In genomic region chr11:88628676-88629075, GRCm38 (mm10) we compare ENCODE assay signal across 14 mouse cellular contexts.
DNase-seq lines count a peak whose midpoint lies in the region; ATAC-seq and TF ChIP-seq lines count a peak whose summit lies in the region.
"Had no signal": no experiment of that assay in that cellular context is flagged by ENCODE, and none has a peak within 500 bp of the region (broad histone marks: within the 10 kb centered on the region; RNA-seq: fewer than 3 reads in every experiment).

No protein-coding gene starts in this region.

- no peak for ATAC-seq in hindbrain, postnatal 0 days
- no peak for ATAC-seq in hindbrain, embryonic 11.5 days (ENCODE audit: low FRiP score)
- ATAC-seq in midbrain, postnatal 0 days (ENCODE audit: low FRiP score), result no peak

- peaks cover 90% of the 10 kb centered on the region for H3K4me1 ChIP-seq in hindbrain, embryonic 10.5 days (replicated peaks)
- peaks cover 16% of the 10 kb centered on the region for H3K4me1 ChIP-seq in hindbrain, postnatal 0 days (ENCODE audit: insufficient read depth, low read length)
- peaks cover 19% of the 10 kb centered on the region for H3K4me1 ChIP-seq in ES-Bruce4 (ENCODE audit: control insufficient read depth, insufficient read depth, low read length)
- peaks cover 12% of the 10 kb centered on the region for H3K4me1 ChIP-seq in hindbrain, embryonic 11.5 days (replicated peaks; ENCODE audit: control insufficient read depth, insufficient read depth, low read length)
- H3K4me1 ChIP-seq in midbrain, postnatal 0 days (ENCODE audit: insufficient read depth, low read length), result 0 out of 2 replicates have a peak, but pooled peaks cover 9% of the 10 kb centered on the region

- H3K9ac ChIP-seq in hindbrain, postnatal 0 days (replicated peaks; ENCODE audit: low read length), result no peak overlapping the region
- H3K9ac ChIP-seq in ES-Bruce4 (ENCODE audit: low read depth, poor library complexity, severe bottlenecking), result no peak overlapping the region
- no peak overlapping the region for H3K9ac ChIP-seq in hindbrain, embryonic 11.5 days (ENCODE audit: low read depth, low read length)
- no peak overlapping the region for H3K9ac ChIP-seq in midbrain, postnatal 0 days (replicated peaks; ENCODE audit: low read length, poor library complexity, severe bottlenecking)
- H3K9ac ChIP-seq: lung, embryonic 15.5 days had no signal

- H3K9me3 ChIP-seq in hindbrain, embryonic 10.5 days, result no peaks in the 10 kb centered on the region
- H3K9me3 ChIP-seq in hindbrain, postnatal 0 days (ENCODE audit: low read length), result no peaks in the 10 kb centered on the region
- no peaks in the 10 kb centered on the region for H3K9me3 ChIP-seq in ES-Bruce4 (replicated peaks; ENCODE audit: control insufficient read depth, insufficient read depth, low read length, poor library complexity, severe bottlenecking)
- no peaks in the 10 kb centered on the region for H3K9me3 ChIP-seq in hindbrain, embryonic 11.5 days (ENCODE audit: control insufficient read depth, low read length)
- H3K9me3 ChIP-seq in midbrain, postnatal 0 days (ENCODE audit: low read length), result no peaks in the 10 kb centered on the region
- H3K9me3 ChIP-seq: lung, embryonic 15.5 days had no signal

- TF ChIP-seq CTCF in hindbrain, postnatal 0 days (IDR thresholded peaks at IDR 0.05; ENCODE audit: low read depth), result no peak
- TF ChIP-seq CTCF in ES-Bruce4 (IDR thresholded peaks at IDR 0.05; ENCODE audit: low read depth, low read length), result no peak
- no peak for TF ChIP-seq CTCF in midbrain, postnatal 0 days (IDR thresholded peaks at IDR 0.05)

- no peak for DNase-seq in hindbrain, embryonic 10.5 days (ENCODE audit: low spot score)
- DNase-seq in hindbrain, postnatal 0 days (ENCODE audit: low spot score), result no peak
- DNase-seq in hindbrain, embryonic 11.5 days (ENCODE audit: low spot score), result no peak
- no peak for DNase-seq in midbrain, postnatal 0 days (ENCODE audit: low spot score)
- no peak for DNase-seq in cerebellum, postnatal 10 days
- no peak for DNase-seq in layer of hippocampus, adult 9-11 months
- DNase-seq in thymus, postnatal 25 days, result no peak
- DNase-seq: adrenal gland, postnatal 10 days; B cell, adult 2 months; heart, postnatal 14 days; kidney, adult 8-10 months; spleen, adult 18-20 months had no signal

- TF ChIP-seq EP300 in ES-Bruce4 (IDR thresholded peaks at IDR 0.05; ENCODE audit: insufficient read depth, low read depth, low read length), result no peak

- WGBS in hindbrain, embryonic 10.5 days, result 78% methylated on average over 3 of the region's 3 CpGs
- WGBS in hindbrain, postnatal 0 days, result 71% methylated on average over 3 of the region's 3 CpGs
- 81% methylated on average over 3 of the region's 3 CpGs for WGBS in hindbrain, embryonic 11.5 days
- 73% methylated on average over 3 of the region's 3 CpGs for WGBS in midbrain, postnatal 0 days

- no peak for TF ChIP-seq POLR2A in ES-Bruce4 (IDR thresholded peaks at IDR 0.05; ENCODE audit: insufficient read depth, low read length)

- peak overlapping the region; percentile 85 for H3K27ac ChIP-seq in hindbrain, embryonic 10.5 days
- H3K27ac ChIP-seq in hindbrain, postnatal 0 days, result no peak overlapping the region
- peak overlapping the region; percentile 94 for H3K27ac ChIP-seq in ES-Bruce4 (ENCODE audit: insufficient read depth, low read length)
- H3K27ac ChIP-seq in hindbrain, embryonic 11.5 days (ENCODE audit: low read depth, low read length), result peak overlapping the region; percentile 83
- H3K27ac ChIP-seq in midbrain, postnatal 0 days (ENCODE audit: low read depth, low read length), result peak overlapping the region; percentile 44
- H3K27ac ChIP-seq: lung, embryonic 15.5 days had no signal

- no peak overlapping the region for H3K4me3 ChIP-seq in hindbrain, embryonic 10.5 days
- H3K4me3 ChIP-seq in hindbrain, postnatal 0 days (ENCODE audit: low read length), result no peak overlapping the region
- no peak overlapping the region for H3K4me3 ChIP-seq in ES-Bruce4 (ENCODE audit: low read depth, low read length)
- H3K4me3 ChIP-seq in hindbrain, embryonic 11.5 days (ENCODE audit: low read depth, low read length), result no peak overlapping the region
- H3K4me3 ChIP-seq in midbrain, postnatal 0 days (ENCODE audit: low read depth, low read length), result no peak overlapping the region
- H3K4me3 ChIP-seq: lung, embryonic 15.5 days had no signal

- no peaks in the 10 kb centered on the region for H3K27me3 ChIP-seq in hindbrain, embryonic 10.5 days (ENCODE audit: insufficient read depth, poor library complexity, severe bottlenecking)
- no peaks in the 10 kb centered on the region for H3K27me3 ChIP-seq in hindbrain, postnatal 0 days (ENCODE audit: insufficient read depth, low read length)
- H3K27me3 ChIP-seq in ES-Bruce4 (ENCODE audit: control insufficient read depth, insufficient read depth, low read length, poor library complexity, severe bottlenecking), result no peaks in the 10 kb centered on the region
- no peaks in the 10 kb centered on the region for H3K27me3 ChIP-seq in hindbrain, embryonic 11.5 days (ENCODE audit: control insufficient read depth, insufficient read depth, low read length)
- no peaks in the 10 kb centered on the region for H3K27me3 ChIP-seq in midbrain, postnatal 0 days (ENCODE audit: insufficient read depth, low read length)
- H3K27me3 ChIP-seq: lung, embryonic 15.5 days had no signal

- H3K36me3 ChIP-seq in hindbrain, embryonic 10.5 days, result peaks cover 49% of the 10 kb centered on the region
- H3K36me3 ChIP-seq in hindbrain, postnatal 0 days (ENCODE audit: insufficient read depth, low read length), result no peaks in the 10 kb centered on the region
- no peaks in the 10 kb centered on the region for H3K36me3 ChIP-seq in ES-Bruce4 (ENCODE audit: control insufficient read depth, insufficient read depth, low read length, poor library complexity, severe bottlenecking)
- no peaks in the 10 kb centered on the region for H3K36me3 ChIP-seq in hindbrain, embryonic 11.5 days (ENCODE audit: control insufficient read depth, insufficient read depth, low read length)
- no peaks in the 10 kb centered on the region for H3K36me3 ChIP-seq in midbrain, postnatal 0 days (ENCODE audit: insufficient read depth, low read length)
- H3K36me3 ChIP-seq: lung, embryonic 15.5 days had no signal

- no peak overlapping the region for H3K4me2 ChIP-seq in hindbrain, postnatal 0 days (ENCODE audit: low read depth, low read length)
- no peak overlapping the region for H3K4me2 ChIP-seq in hindbrain, embryonic 11.5 days (replicated peaks; ENCODE audit: low read depth, low read length)
- no peak overlapping the region for H3K4me2 ChIP-seq in midbrain, postnatal 0 days (ENCODE audit: low read depth, low read length, poor library complexity, severe bottlenecking)
- H3K4me2 ChIP-seq: lung, embryonic 15.5 days had no signal
